Mouse (Mus musculus): ENCODE measurements around the gene Nde1. TPM values are rescaled to one million over a fixed set of nuclear protein-coding genes. Genes with fewer than 3 reads are reported as not detected.

The Nde1 gene
- 60.7 and 69.1 TPM in 2 replicates for polyA plus RNA-seq (2015; fragmentation: Nextera tagmentation; extraction: Ambion mirVana)

- Histone ChIP-seq H3K9me3 (no peaks in the 10 kb centered on the region), H3K4me3 (peak within 1 kb of the TSS; percentile 62), H3K27me3 (no peaks in the 10 kb centered on the region), H3K4me2 (replicated peaks) (peak within 1 kb of the TSS; percentile 84), H3K9ac (replicated peaks) (peak within 1 kb of the TSS; percentile 66), H3K36me3 (no peaks in the 10 kb centered on the region), H3K4me1 (peaks cover 33% of the 10 kb centered on the region), H3K27ac (replicated peaks) (peak within 1 kb of the TSS; percentile 67)
- ATAC-seq (replicated peaks): peak; percentile 78
- WGBS: under 1% methylated on average over 43 of the region's 43 CpGs
Measured at GRCm38 (mm10) chr16:14162988-14163416, at the start of gene Nde1, which contains the start of gene Marf1. Gene Nde1, plus strand, starts transcription at chr16:14163275. Gene Marf1, minus strand, starts transcription at chr16:14163351.

GRCm38 (mm10) chr16:14117299-14117698 lies 45.8 kb upstream of the Nde1 start:
- H3K36me3 ChIP-seq: peaks cover 66% of the 10 kb centered on the region
- H3K27ac ChIP-seq (replicated peaks): no peak overlapping the region
- no peaks in the 10 kb centered on the region for H3K9me3 ChIP-seq
- no peaks in the 10 kb centered on the region for H3K4me1 ChIP-seq
- 90% methylated on average over 2 of the region's 2 CpGs for WGBS
- no peak overlapping the region for H3K4me3 ChIP-seq
- H3K27me3 ChIP-seq: no peaks in the 10 kb centered on the region
- H3K9ac ChIP-seq (replicated peaks): no peak overlapping the region
- H3K4me2 ChIP-seq (replicated peaks): no peak overlapping the region
- ATAC-seq (replicated peaks): no peak

GRCm38 (mm10) chr16:14120941-14121340 lies 42.1 kb upstream of the Nde1 start:
- H3K4me3 ChIP-seq: no peak overlapping the region
- H3K4me1 ChIP-seq: no peaks in the 10 kb centered on the region
- no peak for ATAC-seq (replicated peaks)
- H3K4me2 ChIP-seq (replicated peaks): no peak overlapping the region
- 96% methylated on average over 5 of the region's 5 CpGs for WGBS
- no peaks in the 10 kb centered on the region for H3K9me3 ChIP-seq
- no peaks in the 10 kb centered on the region for H3K27me3 ChIP-seq
- peaks cover 73% of the 10 kb centered on the region for H3K36me3 ChIP-seq
- H3K27ac ChIP-seq (replicated peaks): no peak overlapping the region
- no peak overlapping the region for H3K9ac ChIP-seq (replicated peaks)

GRCm38 (mm10) chr16:14121563-14121962 lies 41.5 kb upstream of the Nde1 start:
- Histone ChIP-seq H3K27ac (replicated peaks) (no peak overlapping the region), H3K9ac (replicated peaks) (no peak overlapping the region), H3K4me3 (no peak overlapping the region), H3K4me1 (no peaks in the 10 kb centered on the region), H3K9me3 (no peaks in the 10 kb centered on the region), H3K36me3 (peaks cover 73% of the 10 kb centered on the region), H3K27me3 (no peaks in the 10 kb centered on the region), H3K4me2 (replicated peaks) (no peak overlapping the region)
- no peak for ATAC-seq (replicated peaks)
- 95% methylated on average over 7 of the region's 7 CpGs for WGBS

GRCm38 (mm10) chr16:14122586-14122985 lies 40.5 kb upstream of the Nde1 start:
- no peaks in the 10 kb centered on the region for H3K9me3 ChIP-seq
- ATAC-seq (replicated peaks): no peak
- no peaks in the 10 kb centered on the region for H3K4me1 ChIP-seq
- H3K27ac ChIP-seq (replicated peaks): no peak overlapping the region
- H3K4me2 ChIP-seq (replicated peaks): no peak overlapping the region
- H3K9ac ChIP-seq (replicated peaks): no peak overlapping the region
- peaks cover 80% of the 10 kb centered on the region for H3K36me3 ChIP-seq
- H3K4me3 ChIP-seq: no peak overlapping the region
- no peaks in the 10 kb centered on the region for H3K27me3 ChIP-seq

GRCm38 (mm10) chr16:14123901-14124300 lies 39.2 kb upstream of the Nde1 start:
- ATAC-seq (replicated peaks): no peak

GRCm38 (mm10) chr16:14124709-14125108 lies 38.4 kb upstream of the Nde1 start:
- ATAC-seq (replicated peaks): no peak
- Histone ChIP-seq H3K9me3 (no peaks in the 10 kb centered on the region), H3K27ac (replicated peaks) (no peak overlapping the region), H3K9ac (replicated peaks) (no peak overlapping the region), H3K36me3 (peaks cover 96% of the 10 kb centered on the region), H3K4me1 (no peaks in the 10 kb centered on the region), H3K4me2 (replicated peaks) (no peak overlapping the region), H3K4me3 (no peak overlapping the region), H3K27me3 (no peaks in the 10 kb centered on the region)
- WGBS: 93% methylated on average over 7 of the region's 7 CpGs

More at GRCm38 (mm10) chr16:14123901-14124300, 39.2 kb upstream of the Nde1 start:
- Histone ChIP-seq H3K4me2 (replicated peaks) (no peak overlapping the region), H3K4me1 (no peaks in the 10 kb centered on the region), H3K4me3 (no peak overlapping the region), H3K9me3 (no peaks in the 10 kb centered on the region), H3K36me3 (peaks cover 91% of the 10 kb centered on the region), H3K27me3 (no peaks in the 10 kb centered on the region), H3K27ac (replicated peaks) (no peak overlapping the region), H3K9ac (replicated peaks) (no peak overlapping the region)
- 82% methylated on average over 2 of the region's 2 CpGs for WGBS

- Histone ChIP-seq H3K9ac (replicated peaks) (no peak overlapping the region), H3K27ac (replicated peaks) (no peak overlapping the region), H3K27me3 (no peaks in the 10 kb centered on the region), H3K4me2 (replicated peaks) (no peak overlapping the region), H3K36me3 (peaks cover 98% of the 10 kb centered on the region), H3K4me3 (no peak overlapping the region), H3K9me3 (no peaks in the 10 kb centered on the region), H3K4me1 (no peaks in the 10 kb centered on the region)
- ATAC-seq (replicated peaks): no peak
- 95% methylated on average over 1 of the region's 1 CpGs for WGBS
Measured at GRCm38 (mm10) chr16:14125253-14125652, 37.8 kb upstream of the Nde1 start.

- no peaks in the 10 kb centered on the region for H3K9me3 ChIP-seq
- H3K36me3 ChIP-seq: peaks cover 95% of the 10 kb centered on the region
- no peaks in the 10 kb centered on the region for H3K27me3 ChIP-seq
- no peak overlapping the region for H3K4me2 ChIP-seq (replicated peaks)
- H3K4me3 ChIP-seq: no peak overlapping the region
- no peak overlapping the region for H3K9ac ChIP-seq (replicated peaks)
- ATAC-seq (replicated peaks): no peak
- H3K27ac ChIP-seq (replicated peaks): no peak overlapping the region
- no peaks in the 10 kb centered on the region for H3K4me1 ChIP-seq
Measured at GRCm38 (mm10) chr16:14128977-14129376, 34.1 kb upstream of the Nde1 start.

GRCm38 (mm10) chr16:14130796-14131195 lies 32.3 kb upstream of the Nde1 start:
- 92% methylated on average over 7 of the region's 7 CpGs for WGBS
- H3K36me3 ChIP-seq: peaks cover 95% of the 10 kb centered on the region
- no peaks in the 10 kb centered on the region for H3K27me3 ChIP-seq
- ATAC-seq (replicated peaks): no peak
- H3K9ac ChIP-seq (replicated peaks): no peak overlapping the region
- H3K4me3 ChIP-seq: no peak overlapping the region
- no peaks in the 10 kb centered on the region for H3K9me3 ChIP-seq
- no peak overlapping the region for H3K4me2 ChIP-seq (replicated peaks)
- H3K4me1 ChIP-seq: no peaks in the 10 kb centered on the region
- no peak overlapping the region for H3K27ac ChIP-seq (replicated peaks)

- H3K4me1 ChIP-seq: no peaks in the 10 kb centered on the region
- no peak for ATAC-seq (replicated peaks)
Measured at GRCm38 (mm10) chr16:14131376-14131775, 31.7 kb upstream of the Nde1 start.

GRCm38 (mm10) chr16:14131838-14132237 lies 31.2 kb upstream of the Nde1 start:
- Histone ChIP-seq H3K9me3 (no peaks in the 10 kb centered on the region), H3K4me2 (replicated peaks) (no peak overlapping the region), H3K36me3 (peaks cover 95% of the 10 kb centered on the region), H3K27ac (replicated peaks) (no peak overlapping the region), H3K4me3 (no peak overlapping the region), H3K9ac (replicated peaks) (no peak overlapping the region), H3K27me3 (no peaks in the 10 kb centered on the region), H3K4me1 (no peaks in the 10 kb centered on the region)
- 89% methylated on average over 5 of the region's 5 CpGs for WGBS
- ATAC-seq (replicated peaks): no peak

More at GRCm38 (mm10) chr16:14131376-14131775, 31.7 kb upstream of the Nde1 start:
- Histone ChIP-seq H3K27me3 (no peaks in the 10 kb centered on the region), H3K4me3 (no peak overlapping the region), H3K9me3 (no peaks in the 10 kb centered on the region), H3K36me3 (peaks cover 95% of the 10 kb centered on the region), H3K9ac (replicated peaks) (no peak overlapping the region), H3K4me2 (replicated peaks) (no peak overlapping the region), H3K27ac (replicated peaks) (no peak overlapping the region)
- WGBS: 87% methylated on average over 3 of the region's 3 CpGs

- peaks cover 90% of the 10 kb centered on the region for H3K36me3 ChIP-seq
- H3K27ac ChIP-seq (replicated peaks): no peak overlapping the region
- no peak overlapping the region for H3K4me3 ChIP-seq
- no peak overlapping the region for H3K9ac ChIP-seq (replicated peaks)
- no peak overlapping the region for H3K4me2 ChIP-seq (replicated peaks)
- ATAC-seq (replicated peaks): no peak
- H3K27me3 ChIP-seq: no peaks in the 10 kb centered on the region
- 88% methylated on average over 2 of the region's 2 CpGs for WGBS
- H3K4me1 ChIP-seq: no peaks in the 10 kb centered on the region
- H3K9me3 ChIP-seq: no peaks in the 10 kb centered on the region
Measured at GRCm38 (mm10) chr16:14135014-14135413, 28.1 kb upstream of the Nde1 start.
